Mouse (Mus musculus): ENCODE results near the gene Gprin2. TPM values are rescaled to one million over a fixed set of nuclear protein-coding genes. Genes with fewer than 3 reads are reported as not detected.

Gprin2 gene
- polyA plus RNA-seq, 1 experiment from 2014 or later: 0.11 TPM

DNA sequence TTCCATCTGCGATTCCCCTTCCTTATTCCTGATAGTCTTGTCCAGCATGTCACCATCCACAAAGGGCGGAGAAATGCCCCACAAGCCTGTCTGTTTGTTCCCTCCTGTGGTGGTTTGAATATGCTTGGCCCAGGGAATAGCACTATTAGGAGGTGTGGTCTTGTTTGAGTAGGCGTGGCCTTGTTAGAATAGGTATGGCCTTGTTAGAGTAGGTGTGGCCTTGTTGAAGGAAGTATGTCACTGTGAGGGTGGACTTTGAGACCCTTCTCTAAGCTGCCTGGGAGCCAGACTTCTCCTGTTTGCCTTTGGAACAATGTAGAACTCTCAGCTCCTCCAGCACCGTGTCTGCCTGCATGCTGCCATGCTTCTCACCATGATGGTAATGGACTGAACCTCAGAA, 8.5 kb upstream of the Gprin2 start:
- Histone ChIP-seq H3K27ac (ENCODE audit: low read length) (no peak overlapping the region), H3K9me3 (replicated peaks; ENCODE audit: control insufficient read depth, low read length) (no peaks in the 10 kb centered on the region), H3K9ac (ENCODE audit: low read length) (no peak overlapping the region), H3K36me3 (ENCODE audit: control insufficient read depth, insufficient read depth) (no peaks in the 10 kb centered on the region), H3K4me3 (ENCODE audit: low read length) (no peak overlapping the region), H3K4me2 (ENCODE audit: low read depth, low read length) (no peak overlapping the region), H3K4me1 (ENCODE audit: control insufficient read depth, insufficient read depth, low read length) (no peaks in the 10 kb centered on the region), H3K27me3 (ENCODE audit: control insufficient read depth, insufficient read depth, low read length) (no peaks in the 10 kb centered on the region)
- no peak for ATAC-seq (replicated peaks; ENCODE audit: extremely low read depth, insufficient read depth, low FRiP score)
- 83% methylated on average over 4 of the region's 4 CpGs for WGBS

DNA sequence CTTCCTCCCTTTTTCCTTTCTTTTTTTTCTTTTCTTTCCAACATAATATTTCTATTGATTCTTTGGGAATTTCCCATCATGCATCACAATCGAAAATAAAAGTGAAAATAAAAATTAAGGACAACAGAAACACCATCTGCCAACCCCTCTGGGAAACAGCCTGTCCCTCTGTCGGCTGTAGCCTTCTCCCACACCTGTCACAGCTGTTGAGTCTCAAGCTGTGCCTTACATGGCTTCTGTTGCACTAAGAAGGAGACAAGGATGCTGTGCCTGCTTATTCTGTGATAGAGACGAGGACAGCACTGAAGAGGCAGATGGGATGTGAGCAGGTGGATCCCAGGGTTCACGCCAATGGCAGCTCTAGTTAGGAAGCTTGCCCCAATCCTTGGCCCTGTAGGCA, 7.6 kb upstream of the Gprin2 start:
- Histone ChIP-seq H3K27me3 (ENCODE audit: control insufficient read depth, insufficient read depth, low read length) (no peaks in the 10 kb centered on the region), H3K4me3 (ENCODE audit: low read length) (no peak overlapping the region), H3K36me3 (ENCODE audit: control insufficient read depth, insufficient read depth) (no peaks in the 10 kb centered on the region), H3K4me2 (ENCODE audit: low read depth, low read length) (no peak overlapping the region), H3K9ac (ENCODE audit: low read length) (no peak overlapping the region), H3K4me1 (ENCODE audit: control insufficient read depth, insufficient read depth, low read length) (no peaks in the 10 kb centered on the region), H3K27ac (ENCODE audit: low read length) (no peak overlapping the region), H3K9me3 (replicated peaks; ENCODE audit: control insufficient read depth, low read length) (no peaks in the 10 kb centered on the region)
- ATAC-seq (replicated peaks; ENCODE audit: extremely low read depth, insufficient read depth, low FRiP score): no peak
- 57% methylated on average over 4 of the region's 4 CpGs for WGBS

DNA sequence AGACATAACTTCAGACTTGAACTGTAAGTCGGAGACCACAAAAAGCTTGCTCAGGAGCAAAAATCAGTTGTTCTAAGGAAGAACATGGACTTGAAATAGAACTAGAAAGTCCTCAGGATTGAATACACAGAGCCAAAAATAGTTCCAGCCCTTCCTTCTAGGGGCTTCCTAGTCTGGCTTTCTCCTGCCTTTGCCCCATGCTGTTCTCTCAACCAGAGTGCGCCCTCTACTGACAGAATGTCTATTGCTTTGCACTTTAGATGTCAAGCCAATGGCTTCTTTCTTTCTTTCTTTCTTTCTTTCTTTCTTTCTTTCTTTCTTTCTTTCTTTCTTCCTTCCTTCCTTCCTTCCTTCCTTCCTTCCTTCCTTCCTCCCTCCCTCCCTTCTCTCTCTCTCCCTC, 7.2 kb upstream of the Gprin2 start:
- 37% methylated on average over 2 of the region's 2 CpGs for WGBS
- Histone ChIP-seq H3K27me3 (ENCODE audit: control insufficient read depth, insufficient read depth, low read length) (no peaks in the 10 kb centered on the region), H3K4me1 (ENCODE audit: control insufficient read depth, insufficient read depth, low read length) (no peaks in the 10 kb centered on the region)

DNA sequence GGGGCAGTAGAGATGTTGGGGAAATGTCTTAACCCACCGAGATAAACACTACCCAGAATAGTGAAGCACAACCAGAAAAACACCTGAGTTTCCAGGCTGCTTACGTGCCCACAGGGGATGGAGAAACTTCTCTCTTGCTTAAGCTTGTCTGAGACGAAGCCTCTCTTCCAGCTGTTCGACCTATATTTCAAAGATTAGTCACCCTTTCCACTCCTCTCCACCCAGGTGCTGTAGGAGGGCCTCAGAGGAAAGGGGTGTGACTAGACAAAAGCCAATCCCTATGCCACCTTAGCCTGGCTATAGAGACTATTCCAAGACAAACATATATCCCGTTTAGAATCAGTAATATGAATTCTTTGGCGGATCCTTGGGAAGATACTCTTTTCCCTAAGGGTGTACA, 6.5 kb upstream of the Gprin2 start:
- 71% methylated on average over 6 of the region's 6 CpGs for WGBS
- no peak overlapping the region for H3K9ac ChIP-seq (ENCODE audit: low read length)
- H3K4me3 ChIP-seq (ENCODE audit: low read length): no peak overlapping the region
- no peaks in the 10 kb centered on the region for H3K36me3 ChIP-seq (ENCODE audit: control insufficient read depth, insufficient read depth)
- no peak for ATAC-seq (replicated peaks; ENCODE audit: extremely low read depth, insufficient read depth, low FRiP score)
- H3K27ac ChIP-seq (ENCODE audit: low read length): no peak overlapping the region
- no peaks in the 10 kb centered on the region for H3K9me3 ChIP-seq (replicated peaks; ENCODE audit: control insufficient read depth, low read length)
- no peak overlapping the region for H3K4me2 ChIP-seq (ENCODE audit: low read depth, low read length)
- no peaks in the 10 kb centered on the region for H3K27me3 ChIP-seq (ENCODE audit: control insufficient read depth, insufficient read depth, low read length)
- H3K4me1 ChIP-seq (ENCODE audit: control insufficient read depth, insufficient read depth, low read length): no peaks in the 10 kb centered on the region

More for the DNA sequence above, 7.2 kb upstream of the Gprin2 start:
- Histone ChIP-seq H3K9me3 (replicated peaks; ENCODE audit: control insufficient read depth, low read length) (no peaks in the 10 kb centered on the region), H3K9ac (ENCODE audit: low read length) (no peak overlapping the region), H3K4me2 (ENCODE audit: low read depth, low read length) (no peak overlapping the region), H3K4me3 (ENCODE audit: low read length) (no peak overlapping the region), H3K27ac (ENCODE audit: low read length) (no peak overlapping the region), H3K36me3 (ENCODE audit: control insufficient read depth, insufficient read depth) (no peaks in the 10 kb centered on the region)
- no peak for ATAC-seq (replicated peaks; ENCODE audit: extremely low read depth, insufficient read depth, low FRiP score)

DNA sequence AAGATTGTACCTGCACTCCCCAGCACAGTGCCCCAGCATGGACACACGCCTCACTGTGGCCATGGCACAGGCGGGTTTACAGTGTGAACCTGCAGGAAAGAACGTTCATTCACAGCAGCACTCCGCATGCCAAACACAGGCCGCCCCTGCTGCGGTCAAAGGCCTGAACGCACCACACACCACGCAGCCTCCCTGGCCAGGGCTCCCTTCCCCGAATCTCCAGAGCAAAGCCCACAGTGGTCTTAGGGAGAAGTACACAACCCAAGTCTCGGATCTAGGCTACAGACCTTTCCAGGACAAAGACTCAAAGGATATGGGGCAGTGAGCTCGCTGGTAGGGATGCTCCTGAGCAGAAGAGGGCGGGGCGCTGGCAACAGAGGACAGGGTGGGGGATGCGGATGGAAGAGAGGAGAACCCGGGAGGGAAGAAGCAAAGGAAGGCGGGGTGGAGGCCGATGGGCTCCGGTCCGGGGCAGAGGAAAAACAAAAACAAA, 669 bp downstream of the Gprin2 start:
- 10% methylated on average over 19 of the region's 19 CpGs for WGBS
- Histone ChIP-seq H3K36me3 (ENCODE audit: control insufficient read depth, insufficient read depth) (no peaks in the 10 kb centered on the region), H3K4me2 (ENCODE audit: low read depth, low read length) (peak overlapping the region; percentile 90), H3K9me3 (replicated peaks; ENCODE audit: control insufficient read depth, low read length) (no peaks in the 10 kb centered on the region), H3K4me1 (ENCODE audit: control insufficient read depth, insufficient read depth, low read length) (no peaks in the 10 kb centered on the region), H3K27me3 (ENCODE audit: control insufficient read depth, insufficient read depth, low read length) (peaks cover 8% of the 10 kb centered on the region), H3K4me3 (ENCODE audit: low read length) (peak overlapping the region; percentile 67), H3K9ac (ENCODE audit: low read length) (peak overlapping the region; percentile 73), H3K27ac (ENCODE audit: low read length) (no peak overlapping the region)
- peak; percentile 63 for ATAC-seq (replicated peaks; ENCODE audit: extremely low read depth, insufficient read depth, low FRiP score)

DNA sequence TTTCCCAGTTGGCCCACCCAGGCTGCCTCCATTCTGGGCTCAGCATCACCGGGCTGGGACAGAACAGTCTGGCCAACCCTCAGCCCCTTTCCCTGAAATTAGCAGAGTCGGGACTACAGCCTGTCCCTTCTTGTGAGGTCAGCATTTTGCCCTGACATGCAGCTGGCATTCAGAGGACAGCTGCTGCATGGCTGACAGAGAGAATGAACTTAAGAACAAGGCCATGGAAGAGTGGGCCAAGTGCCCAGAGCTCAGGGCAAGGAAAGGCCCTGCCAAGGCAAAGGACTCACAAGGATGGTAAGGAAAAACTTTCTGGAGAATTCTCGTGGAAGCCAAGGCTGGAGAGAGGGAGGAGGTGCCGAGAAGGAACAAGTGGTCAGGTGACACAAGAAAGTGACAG, 4.7 kb downstream of the Gprin2 start:
- H3K4me3 ChIP-seq (ENCODE audit: low read length): no peak overlapping the region
- no peak overlapping the region for H3K27ac ChIP-seq (ENCODE audit: low read length)
- WGBS: 50% methylated on average over 4 of the region's 4 CpGs
- H3K27me3 ChIP-seq (ENCODE audit: control insufficient read depth, insufficient read depth, low read length): peaks cover 2% of the 10 kb centered on the region
- no peak for ATAC-seq (replicated peaks; ENCODE audit: extremely low read depth, insufficient read depth, low FRiP score)
- H3K4me2 ChIP-seq (ENCODE audit: low read depth, low read length): no peak overlapping the region
- H3K36me3 ChIP-seq (ENCODE audit: control insufficient read depth, insufficient read depth): no peaks in the 10 kb centered on the region
- H3K4me1 ChIP-seq (ENCODE audit: control insufficient read depth, insufficient read depth, low read length): no peaks in the 10 kb centered on the region
- H3K9me3 ChIP-seq (replicated peaks; ENCODE audit: control insufficient read depth, low read length): no peaks in the 10 kb centered on the region
- H3K9ac ChIP-seq (ENCODE audit: low read length): no peak overlapping the region

DNA sequence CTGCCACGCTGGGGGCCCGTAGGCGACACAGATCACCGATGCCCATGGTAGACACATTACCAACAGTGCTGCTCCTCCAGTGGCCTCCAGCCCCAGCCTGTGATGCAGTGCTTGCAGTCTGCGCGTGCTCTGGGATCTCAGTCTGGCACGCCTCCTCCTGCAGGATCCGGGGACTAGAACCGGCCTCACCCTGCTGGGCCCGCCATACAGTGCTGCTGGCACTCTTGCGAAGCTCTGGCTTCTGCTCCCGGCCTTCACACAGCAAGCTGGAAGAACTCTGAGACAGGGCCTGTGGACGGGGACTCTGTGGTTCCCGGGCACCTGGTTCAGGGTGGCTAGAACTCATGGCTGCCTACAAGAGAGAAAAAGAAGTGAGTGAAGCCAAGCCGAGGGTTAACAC, 6.0 kb downstream of the Gprin2 start:
- ATAC-seq (replicated peaks; ENCODE audit: extremely low read depth, insufficient read depth, low FRiP score): no peak

DNA sequence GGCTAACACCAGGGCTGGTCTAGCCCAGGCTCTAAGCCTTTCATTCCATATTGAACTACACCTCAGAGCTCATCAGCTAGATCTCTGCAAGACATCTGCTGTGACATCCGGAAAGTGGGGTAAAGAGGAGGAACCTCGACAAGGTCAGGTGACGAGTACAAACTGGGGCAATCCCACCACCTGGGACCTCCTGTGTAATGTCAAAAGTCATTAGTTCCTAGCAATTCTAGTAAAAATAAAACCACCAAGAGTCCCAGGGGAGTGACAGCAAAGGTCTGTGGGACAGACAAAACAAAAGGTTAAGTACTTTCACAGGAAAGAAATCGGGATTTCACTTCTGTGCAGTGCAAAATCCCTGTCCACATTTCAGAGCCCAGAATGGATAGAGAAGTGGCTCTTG, 7.6 kb downstream of the Gprin2 start:
- H3K27me3 ChIP-seq (ENCODE audit: control insufficient read depth, insufficient read depth, low read length): no peaks in the 10 kb centered on the region
- no peak for ATAC-seq (replicated peaks; ENCODE audit: extremely low read depth, insufficient read depth, low FRiP score)
- no peaks in the 10 kb centered on the region for H3K36me3 ChIP-seq (ENCODE audit: control insufficient read depth, insufficient read depth)
- WGBS: 80% methylated on average over 4 of the region's 4 CpGs
- H3K9me3 ChIP-seq (replicated peaks; ENCODE audit: control insufficient read depth, low read length): no peaks in the 10 kb centered on the region
- H3K4me3 ChIP-seq (ENCODE audit: low read length): no peak overlapping the region
- H3K27ac ChIP-seq (ENCODE audit: low read length): no peak overlapping the region
- H3K4me1 ChIP-seq (ENCODE audit: control insufficient read depth, insufficient read depth, low read length): no peaks in the 10 kb centered on the region
- H3K4me2 ChIP-seq (ENCODE audit: low read depth, low read length): no peak overlapping the region
- no peak overlapping the region for H3K9ac ChIP-seq (ENCODE audit: low read length)

More for the DNA sequence above, 6.0 kb downstream of the Gprin2 start:
- no peaks in the 10 kb centered on the region for H3K4me1 ChIP-seq (ENCODE audit: control insufficient read depth, insufficient read depth, low read length)
- H3K4me2 ChIP-seq (ENCODE audit: low read depth, low read length): no peak overlapping the region
- H3K27ac ChIP-seq (ENCODE audit: low read length): no peak overlapping the region
- peaks cover 2% of the 10 kb centered on the region; the same call in 1 of the 2 replicates for H3K27me3 ChIP-seq (ENCODE audit: control insufficient read depth, insufficient read depth, low read length)
- no peaks in the 10 kb centered on the region for H3K9me3 ChIP-seq (replicated peaks; ENCODE audit: control insufficient read depth, low read length)
- no peak overlapping the region for H3K4me3 ChIP-seq (ENCODE audit: low read length)
- WGBS: 88% methylated on average over 15 of the region's 15 CpGs
- H3K9ac ChIP-seq (ENCODE audit: low read length): no peak overlapping the region
- no peaks in the 10 kb centered on the region for H3K36me3 ChIP-seq (ENCODE audit: control insufficient read depth, insufficient read depth)

DNA sequence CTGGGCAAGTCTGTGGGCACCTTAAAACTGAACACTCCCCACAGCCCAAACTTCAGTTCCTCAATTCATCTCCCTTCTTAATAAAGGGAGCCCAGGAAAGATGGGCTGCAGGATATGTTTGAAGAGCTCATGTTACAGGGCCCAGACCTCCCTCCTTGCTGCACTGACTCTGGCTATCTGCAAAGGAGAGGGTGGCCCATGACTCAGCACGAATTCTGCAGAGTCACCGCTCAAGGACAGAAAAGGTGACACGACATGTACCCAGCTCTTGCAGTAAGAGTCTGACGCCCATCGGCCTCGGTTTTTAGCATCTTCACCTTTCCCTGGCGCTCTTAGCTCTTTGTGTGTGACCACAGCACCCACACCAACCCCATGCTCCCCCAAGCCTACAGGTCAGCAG, 11.1 kb downstream of the Gprin2 start:
- Histone ChIP-seq H3K9me3 (replicated peaks; ENCODE audit: control insufficient read depth, low read length) (no peaks in the 10 kb centered on the region), H3K4me3 (ENCODE audit: low read length) (no peak overlapping the region), H3K4me1 (ENCODE audit: control insufficient read depth, insufficient read depth, low read length) (no peaks in the 10 kb centered on the region), H3K36me3 (ENCODE audit: control insufficient read depth, insufficient read depth) (no peaks in the 10 kb centered on the region), H3K27me3 (ENCODE audit: control insufficient read depth, insufficient read depth, low read length) (no peaks in the 10 kb centered on the region), H3K27ac (ENCODE audit: low read length) (no peak overlapping the region), H3K4me2 (ENCODE audit: low read depth, low read length) (no peak overlapping the region), H3K9ac (ENCODE audit: low read length) (no peak overlapping the region)
- ATAC-seq (replicated peaks; ENCODE audit: extremely low read depth, insufficient read depth, low FRiP score): no peak
- WGBS: 67% methylated on average over 7 of the region's 7 CpGs

DNA sequence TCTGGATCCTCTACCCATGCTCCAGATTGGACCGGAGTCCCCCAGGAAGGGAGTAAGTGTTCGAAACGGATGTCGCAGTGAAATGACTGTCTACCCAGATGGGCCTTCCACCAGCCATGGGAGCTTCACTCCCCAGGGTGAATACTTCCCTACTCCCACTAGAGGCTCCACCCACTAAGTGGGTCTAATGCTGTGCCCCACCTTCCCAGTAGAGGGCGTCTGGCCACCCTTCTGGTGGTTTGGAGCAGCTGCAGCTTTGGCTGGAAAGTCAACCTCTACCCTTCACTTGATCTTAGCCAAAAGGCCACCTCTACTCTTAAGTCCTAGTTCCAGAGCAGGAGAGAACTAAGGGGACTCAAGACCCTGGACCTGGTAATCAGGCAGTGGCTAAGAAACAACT, 12.8 kb downstream of the Gprin2 start:
- no peak overlapping the region for H3K4me2 ChIP-seq (ENCODE audit: low read depth, low read length)
- 68% methylated on average over 5 of the region's 5 CpGs for WGBS
- H3K9ac ChIP-seq (ENCODE audit: low read length): no peak overlapping the region
- no peaks in the 10 kb centered on the region for H3K4me1 ChIP-seq (ENCODE audit: control insufficient read depth, insufficient read depth, low read length)
- no peaks in the 10 kb centered on the region for H3K27me3 ChIP-seq (ENCODE audit: control insufficient read depth, insufficient read depth, low read length)
- H3K4me3 ChIP-seq (ENCODE audit: low read length): no peak overlapping the region
- H3K27ac ChIP-seq (ENCODE audit: low read length): no peak overlapping the region
- no peaks in the 10 kb centered on the region for H3K36me3 ChIP-seq (ENCODE audit: control insufficient read depth, insufficient read depth)
- H3K9me3 ChIP-seq (replicated peaks; ENCODE audit: control insufficient read depth, low read length): no peaks in the 10 kb centered on the region
- ATAC-seq (replicated peaks; ENCODE audit: extremely low read depth, insufficient read depth, low FRiP score): no peak
